ENCODE assay signal across 9 mouse cellular contexts in genomic region chr9:31858720-31859340, GRCm38 (mm10). TPM values are rescaled to one million over a fixed set of nuclear protein-coding genes. Genes with fewer than 3 reads are reported as not detected.
DNase-seq lines count a peak whose midpoint lies in the region; ATAC-seq and TF ChIP-seq lines count a peak whose summit lies in the region.
"Had no signal": no experiment of that assay in that cellular context is flagged by ENCODE, and none has a peak within 500 bp of the region (broad histone marks: within the 10 kb centered on the region; RNA-seq: fewer than 3 reads in every experiment).

No protein-coding gene starts in this region.

- in situ Hi-C loops in ES-E14 (cut with MboI; ENCODE audit: low sequenced_read_pairs in 2 of 2, unreplicated experiment in 2 of 2) = no loop called here

- no peaks in the 10 kb centered on the region for H3K36me3 ChIP-seq in heart, embryonic 10.5 days
- H3K36me3 ChIP-seq in ES-E14 (ENCODE audit: control insufficient read depth, insufficient read depth, low read length, poor library complexity, severe bottlenecking) = no peaks in the 10 kb centered on the region
- no peaks in the 10 kb centered on the region for H3K36me3 ChIP-seq in forebrain, embryonic 14.5 days (ENCODE audit: control insufficient read depth, insufficient read depth, low read length)
- H3K36me3 ChIP-seq in intestine, embryonic 16.5 days (ENCODE audit: control insufficient read depth, insufficient read depth, low read length) = no peaks in the 10 kb centered on the region
- H3K36me3 ChIP-seq in midbrain, embryonic 15.5 days (replicated peaks) = no peaks in the 10 kb centered on the region

- 7% methylated on average over 20 of the region's 20 CpGs for WGBS in heart, embryonic 10.5 days
- 7% methylated on average over 20 of the region's 20 CpGs for WGBS in forebrain, embryonic 14.5 days
- 6% methylated on average over 20 of the region's 20 CpGs for WGBS in intestine, embryonic 16.5 days
- WGBS in midbrain, embryonic 15.5 days = 6% methylated on average over 20 of the region's 20 CpGs

- peaks cover 42% of the 10 kb centered on the region for H3K27me3 ChIP-seq in heart, embryonic 10.5 days (ENCODE audit: insufficient read depth, poor library complexity, severe bottlenecking)
- H3K27me3 ChIP-seq in forebrain, embryonic 14.5 days (replicated peaks; ENCODE audit: control insufficient read depth, insufficient read depth, low read length) = no peaks in the 10 kb centered on the region
- H3K27me3 ChIP-seq in intestine, embryonic 16.5 days (replicated peaks; ENCODE audit: control insufficient read depth, insufficient read depth, low read length) = no peaks in the 10 kb centered on the region
- no peaks in the 10 kb centered on the region for H3K27me3 ChIP-seq in midbrain, embryonic 15.5 days (replicated peaks)

- H3K4me3 ChIP-seq in heart, embryonic 10.5 days = peak overlapping the region; percentile 49
- H3K4me3 ChIP-seq in ES-E14 (ENCODE audit: insufficient read depth in 1 of 2, low read depth in 1 of 2, low read length in 2 of 2, poor library complexity in 1 of 2, severe bottlenecking in 1 of 2) = no peak overlapping the region
- H3K4me3 ChIP-seq in forebrain, embryonic 14.5 days (ENCODE audit: low read depth, low read length) = peak overlapping the region; percentile 15; the same call in 1 of the 2 replicates
- peak overlapping the region; percentile 24; the same call in 1 of the 2 replicates for H3K4me3 ChIP-seq in intestine, embryonic 16.5 days (ENCODE audit: low read length)
- peak overlapping the region; percentile 20 for H3K4me3 ChIP-seq in midbrain, embryonic 15.5 days

- H3K9ac ChIP-seq in ES-E14 (ENCODE audit: insufficient read depth, low read depth, low read length, poor library complexity, severe bottlenecking) = no peak overlapping the region
- peak overlapping the region; percentile 41; the same call in 1 of the 2 replicates for H3K9ac ChIP-seq in forebrain, embryonic 14.5 days (ENCODE audit: low read length)
- peak overlapping the region; percentile 30; the same call in 1 of the 2 replicates for H3K9ac ChIP-seq in intestine, embryonic 16.5 days (ENCODE audit: low read depth, low read length)
- H3K9ac ChIP-seq in midbrain, embryonic 15.5 days = no peak overlapping the region

- H3K4me1 ChIP-seq in heart, embryonic 10.5 days = peaks cover 9% of the 10 kb centered on the region
- no peaks in the 10 kb centered on the region for H3K4me1 ChIP-seq in ES-E14 (ENCODE audit: control insufficient read depth in 2 of 2, insufficient read depth in 2 of 2, low read length in 2 of 2, poor library complexity in 1 of 2)
- H3K4me1 ChIP-seq in forebrain, embryonic 14.5 days (ENCODE audit: control insufficient read depth, insufficient read depth, low read length) = no peaks in the 10 kb centered on the region; the same call in 1 of the 2 replicates
- no peaks in the 10 kb centered on the region; the same call in 1 of the 2 replicates for H3K4me1 ChIP-seq in intestine, embryonic 16.5 days (ENCODE audit: control insufficient read depth, insufficient read depth, low read length)
- H3K4me1 ChIP-seq in midbrain, embryonic 15.5 days = peaks cover 17% of the 10 kb centered on the region

- H3K9me3 ChIP-seq in heart, embryonic 10.5 days = no peaks in the 10 kb centered on the region
- H3K9me3 ChIP-seq in ES-E14 (ENCODE audit: control insufficient read depth, insufficient read depth, low read depth, low read length) = no peaks in the 10 kb centered on the region
- no peaks in the 10 kb centered on the region for H3K9me3 ChIP-seq in forebrain, embryonic 14.5 days (replicated peaks; ENCODE audit: control insufficient read depth, low read length)
- H3K9me3 ChIP-seq in intestine, embryonic 16.5 days (ENCODE audit: control insufficient read depth, low read length) = no peaks in the 10 kb centered on the region
- H3K9me3 ChIP-seq in midbrain, embryonic 15.5 days = no peaks in the 10 kb centered on the region

- ATAC-seq in forebrain, embryonic 14.5 days = peak; percentile 73; the same call in 1 of the 2 replicates
- ATAC-seq in intestine, embryonic 16.5 days = 0 out of 2 replicates have a peak, but pooled peaks have one; percentile 53
- peak; percentile 74; the same call in 1 of the 2 replicates for ATAC-seq in midbrain, embryonic 15.5 days (replicated peaks)

- no peak for DNase-seq in heart, embryonic 10.5 days (ENCODE audit: low spot score)
- no peak for DNase-seq in heart, adult 9 months (ENCODE audit: low spot score in 2 of 2)
- DNase-seq in ES-E14 (ENCODE audit: low read depth, low spot score) = peak; percentile 34
- DNase-seq in forebrain, embryonic 14.5 days (ENCODE audit: low spot score) = peak; percentile 49
- DNase-seq in yolk sac, embryonic 10.5 days (ENCODE audit: low spot score) = peak; percentile 19
- no peak for DNase-seq in spleen, postnatal 14 days (ENCODE audit: low spot score in 2 of 2)

- 0 out of 2 replicates have a peak overlapping the region, but pooled peaks have one; percentile 16 for H3K27ac ChIP-seq in heart, embryonic 10.5 days
- no peak overlapping the region for H3K27ac ChIP-seq in ES-E14 (ENCODE audit: insufficient read depth, low read depth, low read length, poor library complexity, severe bottlenecking)
- no peak overlapping the region for H3K27ac ChIP-seq in forebrain, embryonic 14.5 days (ENCODE audit: low read depth, low read length)
- no peak overlapping the region for H3K27ac ChIP-seq in intestine, embryonic 16.5 days (ENCODE audit: low read length)
- no peak overlapping the region for H3K27ac ChIP-seq in midbrain, embryonic 15.5 days

- peak overlapping the region; percentile 47 for H3K4me2 ChIP-seq in forebrain, embryonic 14.5 days (ENCODE audit: low read length)
- H3K4me2 ChIP-seq in intestine, embryonic 16.5 days (ENCODE audit: low read depth, low read length) = peak overlapping the region; percentile 56
- H3K4me2 ChIP-seq in midbrain, embryonic 15.5 days = peak overlapping the region; percentile 50

TF ChIP-seq in ES-E14, 5 proteins besides CTCF, POLR2A, EP300 and RAD21:
- TF ChIP-seq HCFC1 (IDR thresholded peaks at IDR 0.05; ENCODE audit: borderline replicate concordance, insufficient read depth, low read length) (no peak), ZNF384 (IDR thresholded peaks at IDR 0.05; ENCODE audit: low read depth, low read length) (no peak), ZC3H11A (IDR thresholded peaks at IDR 0.05; ENCODE audit: borderline replicate concordance, low read depth, low read length) (no peak), MAFK (IDR thresholded peaks at IDR 0.05; ENCODE audit: insufficient read depth, low read depth, low read length) (no peak), CHD2 (IDR thresholded peaks at IDR 0.05; ENCODE audit: low read depth, low read length) (no peak)

RNA-seq across cellular contexts. Expression of gene Barx2, which starts 54.4 kb away (rescaled TPM):
- polyA plus RNA-seq in heart, embryonic 10.5 days (2016; fragmentation: Nextera tagmentation; extraction: Ambion mirVana) = 0.21 and 0.26 TPM in 2 replicates
- 0.16 and 0.18 TPM in 2 replicates for total RNA-seq in ES-E14 (2012; rRNA removed)
- polyA plus RNA-seq in forebrain, embryonic 14.5 days (2014; fragmentation: Nextera tagmentation; extraction: Ambion mirVana) = 0.17 and 0.30 TPM in 2 replicates
- polyA plus RNA-seq in intestine, embryonic 16.5 days (2015; fragmentation: Nextera tagmentation; extraction: Ambion mirVana) = 0.11 and 0.26 TPM in 2 replicates
- 0.17 TPM in 1 of 2 replicates, not detected in the other for polyA plus RNA-seq in midbrain, embryonic 15.5 days (2015; fragmentation: Nextera tagmentation; extraction: Ambion mirVana)
- total RNA-seq: heart, postnatal 36 days had no signal

Comparison
In these comparisons a context has a peak if more than half of its experiments do, and no peak if none do; other contexts are left out.
1. DNase-seq: peak in ES-E14 (single experiment), forebrain, embryonic 14.5 days (single experiment) and yolk sac, embryonic 10.5 days (single experiment); none in heart, embryonic 10.5 days (single experiment), heart, adult 9 months (0 of 2) and spleen, postnatal 14 days (0 of 2).
2. H3K4me3 ChIP-seq: peak in heart, embryonic 10.5 days (single experiment), forebrain, embryonic 14.5 days (single experiment), intestine, embryonic 16.5 days (single experiment) and midbrain, embryonic 15.5 days (single experiment); none in ES-E14 (0 of 2).
3. H3K9ac ChIP-seq: peak in forebrain, embryonic 14.5 days (single experiment) and intestine, embryonic 16.5 days (single experiment); none in ES-E14 (single experiment) and midbrain, embryonic 15.5 days (single experiment).
4. Peak in every context shown above with its lines, with median percentiles within 50 percentile points of each other: ATAC-seq and H3K4me2 ChIP-seq.